Mouse (Mus musculus): ENCODE results near the gene Dcdc2b. TPM values are rescaled to one million over a fixed set of nuclear protein-coding genes. Genes with fewer than 3 reads are reported as not detected.

Gene Dcdc2b
- polyA plus RNA-seq, 1 experiment, result 12.6 TPM

DNA sequence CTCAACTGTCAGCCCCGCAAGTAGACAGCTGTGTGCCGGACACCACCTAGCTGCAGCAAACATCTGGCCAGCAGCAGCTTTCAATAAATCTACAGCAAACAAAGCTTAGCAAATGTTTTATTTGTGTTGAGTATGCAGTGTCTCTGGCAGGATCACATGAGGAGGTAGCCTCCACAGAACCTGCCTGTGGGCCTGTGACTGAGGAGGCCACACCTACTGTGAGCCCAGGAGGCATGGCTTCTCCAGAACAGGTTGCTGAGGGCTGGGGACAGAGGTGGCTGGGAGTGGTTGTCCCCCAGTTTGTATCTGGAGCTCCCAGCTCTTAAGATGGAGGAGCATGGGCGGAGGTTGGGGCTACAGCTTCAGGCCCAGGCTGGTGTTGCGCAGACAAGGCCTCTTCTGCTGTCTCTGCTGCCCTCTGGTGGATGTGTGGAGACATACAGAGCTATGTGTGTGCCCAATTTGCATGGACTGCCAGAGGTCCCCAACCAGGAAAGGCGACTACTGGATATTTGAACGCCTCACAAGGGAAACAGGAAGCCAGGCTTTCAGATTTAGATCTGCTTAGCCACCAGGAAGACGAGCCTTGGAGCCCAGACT lies 5.5 kb downstream of the Dcdc2b start:
- WGBS, result 36% methylated on average over 7 of the region's 7 CpGs
- TF ChIP-seq CTCF (IDR thresholded peaks at IDR 0.05; ENCODE audit: control insufficient read depth, insufficient read depth, low read length), result peak; percentile 98
- no peak for TF ChIP-seq POLR2A (IDR thresholded peaks at IDR 0.05; ENCODE audit: borderline replicate concordance, control insufficient read depth, low read depth, low read length)
- no peak overlapping the region for H3K4me3 ChIP-seq (replicated peaks; ENCODE audit: control insufficient read depth, low read depth, low read length)
- H3K27ac ChIP-seq (ENCODE audit: control insufficient read depth, insufficient read depth, low read depth, low read length, poor library complexity), result no peak overlapping the region
- no peaks in the 10 kb centered on the region for H3K4me1 ChIP-seq (ENCODE audit: control insufficient read depth, insufficient read depth, low read length)

DNA sequence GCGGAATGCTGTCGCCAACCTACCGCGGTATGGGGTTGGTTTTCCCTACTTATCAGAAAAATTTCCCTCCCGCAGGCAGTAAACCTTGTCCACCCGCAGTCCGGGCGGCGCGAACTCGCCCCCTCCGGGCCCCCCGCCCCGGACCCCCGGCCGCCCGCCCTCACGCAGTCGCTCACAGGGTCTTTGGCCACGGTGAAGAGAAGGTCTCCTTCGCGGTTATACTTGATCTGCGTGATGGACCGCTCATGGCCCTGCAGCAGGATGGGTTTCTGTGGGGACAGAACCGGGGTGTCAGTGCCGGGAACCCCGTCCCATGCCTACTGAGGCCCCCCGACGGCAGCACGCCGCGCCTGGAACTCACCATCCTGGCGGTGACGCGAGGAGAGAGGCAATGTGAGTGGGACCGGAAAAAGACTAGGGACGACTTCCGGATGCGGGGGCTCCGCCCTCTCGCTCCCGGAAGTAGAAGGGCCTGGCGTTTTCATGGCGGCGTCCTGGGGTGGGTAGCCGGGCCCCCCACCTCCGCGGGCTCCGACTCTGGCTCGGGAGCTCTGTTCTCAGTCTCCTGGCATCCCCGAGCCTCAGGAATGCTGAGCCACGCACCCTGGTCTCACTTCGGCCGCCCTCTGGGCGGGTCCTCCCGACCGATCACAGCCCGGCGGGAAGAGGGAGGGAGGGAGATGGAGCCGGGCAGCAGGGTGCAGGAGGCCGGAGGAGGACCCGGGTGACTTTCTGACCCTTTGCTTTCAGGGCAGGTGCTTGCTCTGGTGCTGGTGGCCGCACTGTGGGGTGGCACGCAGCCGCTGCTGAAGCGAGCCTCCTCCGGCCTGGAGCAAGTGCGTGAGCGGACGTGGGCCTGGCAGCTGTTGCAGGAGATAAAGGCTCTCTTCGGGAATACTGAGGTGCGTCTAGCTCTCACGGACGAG lies 13.6 kb downstream of the Dcdc2b start, which contains the start of the genes Eif3i and Tmem234:
TSS of gene Eif3i (minus strand) at position 416 of the 926 bp plus-strand sequence.
TSS of gene Tmem234 (plus strand) at position 436 of the 926 bp plus-strand sequence.
- TF ChIP-seq POLR2A (IDR thresholded peaks at IDR 0.05; ENCODE audit: borderline replicate concordance, control insufficient read depth, low read depth, low read length) (peak; percentile 74; the same call in 1 of the 2 replicates), CTCF (IDR thresholded peaks at IDR 0.05; ENCODE audit: control insufficient read depth, insufficient read depth, low read length) (no peak)
- under 1% methylated on average over 74 of the region's 74 CpGs for WGBS
- peaks cover 4% of the 10 kb centered on the region; the same call in 1 of the 2 replicates for H3K4me1 ChIP-seq (ENCODE audit: control insufficient read depth, insufficient read depth, low read length)
- peak within 1 kb of the TSS; percentile 87 for H3K4me3 ChIP-seq (replicated peaks; ENCODE audit: control insufficient read depth, low read depth, low read length)
- H3K27ac ChIP-seq (ENCODE audit: control insufficient read depth, insufficient read depth, low read depth, low read length, poor library complexity), result peak within 1 kb of the TSS; percentile 43

DNA sequence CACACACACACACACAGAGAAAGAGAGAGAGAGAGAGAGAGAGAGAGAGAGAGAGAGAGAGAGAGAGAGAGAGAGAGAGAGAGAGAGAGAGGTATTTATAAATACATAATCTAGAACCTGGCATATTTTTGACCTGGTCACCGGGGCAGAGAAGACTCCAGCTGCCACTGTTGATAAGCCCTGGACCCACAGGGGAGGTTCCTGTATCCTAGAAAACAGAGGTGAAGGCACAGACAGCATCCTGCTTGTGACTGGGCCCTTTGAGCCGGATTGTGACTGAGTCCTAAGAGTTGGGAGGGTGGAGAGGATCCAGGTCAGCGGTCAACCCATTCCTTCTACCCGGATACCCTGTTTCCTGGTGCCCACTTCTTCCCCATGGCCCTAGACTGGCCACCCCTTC lies 25.2 kb downstream of the Dcdc2b start:
- H3K27ac ChIP-seq (ENCODE audit: control insufficient read depth, insufficient read depth, low read depth, low read length, poor library complexity), result peak overlapping the region; percentile 5; the same call in 1 of the 2 replicates
- H3K4me3 ChIP-seq (replicated peaks; ENCODE audit: control insufficient read depth, low read depth, low read length), result no peak overlapping the region
- H3K4me1 ChIP-seq (ENCODE audit: control insufficient read depth, insufficient read depth, low read length), result peaks cover 2% of the 10 kb centered on the region; the same call in 1 of the 2 replicates
- TF ChIP-seq CTCF (IDR thresholded peaks at IDR 0.05; ENCODE audit: control insufficient read depth, insufficient read depth, low read length), result no peak
- no peak for TF ChIP-seq POLR2A (IDR thresholded peaks at IDR 0.05; ENCODE audit: borderline replicate concordance, control insufficient read depth, low read depth, low read length)
- WGBS, result 43% methylated on average over 4 of the region's 4 CpGs

DNA sequence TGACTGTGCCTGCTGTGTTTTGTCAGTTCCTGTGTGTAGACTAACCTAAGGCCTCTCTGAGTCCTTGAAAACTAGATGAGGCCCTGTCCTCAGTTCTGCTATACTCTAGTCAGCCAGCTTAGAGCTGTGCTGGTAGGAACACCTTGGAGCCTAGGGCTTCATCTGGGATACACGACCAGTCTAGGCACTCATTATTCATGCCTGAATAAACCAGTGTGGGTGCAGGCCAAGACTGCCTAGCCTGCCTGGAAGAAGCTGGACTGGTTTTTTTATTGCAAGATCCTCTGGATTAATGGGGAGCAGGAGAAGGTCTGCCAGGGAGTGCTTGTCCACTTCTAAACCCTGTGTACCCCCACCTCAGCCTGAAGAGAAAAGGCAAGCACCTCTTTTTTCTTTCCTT lies 27.1 kb downstream of the Dcdc2b start:
- peaks cover 2% of the 10 kb centered on the region; the same call in 1 of the 2 replicates for H3K4me1 ChIP-seq (ENCODE audit: control insufficient read depth, insufficient read depth, low read length)
- no peak overlapping the region for H3K27ac ChIP-seq (ENCODE audit: control insufficient read depth, insufficient read depth, low read depth, low read length, poor library complexity)
- no peak overlapping the region for H3K4me3 ChIP-seq (replicated peaks; ENCODE audit: control insufficient read depth, low read depth, low read length)
- TF ChIP-seq CTCF (IDR thresholded peaks at IDR 0.05; ENCODE audit: control insufficient read depth, insufficient read depth, low read length) (no peak), POLR2A (IDR thresholded peaks at IDR 0.05; ENCODE audit: borderline replicate concordance, control insufficient read depth, low read depth, low read length) (no peak)
- 76% methylated on average over 1 of the region's 1 CpGs for WGBS

DNA sequence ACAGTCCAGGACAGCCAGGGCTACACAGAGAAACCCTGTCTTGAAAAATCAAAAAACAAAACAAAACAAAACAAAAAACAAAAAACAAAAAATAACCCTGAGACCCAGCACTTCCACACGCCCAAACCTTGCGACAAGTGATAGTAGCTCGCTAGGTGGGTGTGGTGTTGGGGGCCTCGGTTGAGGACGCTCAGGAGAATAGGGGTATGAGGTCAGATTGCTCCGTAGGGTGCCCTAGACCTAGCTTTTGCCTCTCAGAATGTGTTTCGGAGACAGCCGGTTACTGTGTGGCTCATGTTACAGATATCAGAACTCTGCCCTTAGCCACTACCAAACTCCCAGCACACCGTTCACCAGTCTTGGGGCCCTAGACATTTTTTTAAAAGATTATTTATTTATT lies 28.3 kb downstream of the Dcdc2b start:
- TF ChIP-seq CTCF (IDR thresholded peaks at IDR 0.05; ENCODE audit: control insufficient read depth, insufficient read depth, low read length), result no peak
- TF ChIP-seq POLR2A (IDR thresholded peaks at IDR 0.05; ENCODE audit: borderline replicate concordance, control insufficient read depth, low read depth, low read length), result no peak
- Histone ChIP-seq H3K27ac (ENCODE audit: control insufficient read depth, insufficient read depth, low read depth, low read length, poor library complexity) (no peak overlapping the region), H3K4me1 (ENCODE audit: control insufficient read depth, insufficient read depth, low read length) (peaks cover 2% of the 10 kb centered on the region; the same call in 1 of the 2 replicates), H3K4me3 (replicated peaks; ENCODE audit: control insufficient read depth, low read depth, low read length) (no peak overlapping the region)
- WGBS, result 84% methylated on average over 9 of the region's 9 CpGs

DNA sequence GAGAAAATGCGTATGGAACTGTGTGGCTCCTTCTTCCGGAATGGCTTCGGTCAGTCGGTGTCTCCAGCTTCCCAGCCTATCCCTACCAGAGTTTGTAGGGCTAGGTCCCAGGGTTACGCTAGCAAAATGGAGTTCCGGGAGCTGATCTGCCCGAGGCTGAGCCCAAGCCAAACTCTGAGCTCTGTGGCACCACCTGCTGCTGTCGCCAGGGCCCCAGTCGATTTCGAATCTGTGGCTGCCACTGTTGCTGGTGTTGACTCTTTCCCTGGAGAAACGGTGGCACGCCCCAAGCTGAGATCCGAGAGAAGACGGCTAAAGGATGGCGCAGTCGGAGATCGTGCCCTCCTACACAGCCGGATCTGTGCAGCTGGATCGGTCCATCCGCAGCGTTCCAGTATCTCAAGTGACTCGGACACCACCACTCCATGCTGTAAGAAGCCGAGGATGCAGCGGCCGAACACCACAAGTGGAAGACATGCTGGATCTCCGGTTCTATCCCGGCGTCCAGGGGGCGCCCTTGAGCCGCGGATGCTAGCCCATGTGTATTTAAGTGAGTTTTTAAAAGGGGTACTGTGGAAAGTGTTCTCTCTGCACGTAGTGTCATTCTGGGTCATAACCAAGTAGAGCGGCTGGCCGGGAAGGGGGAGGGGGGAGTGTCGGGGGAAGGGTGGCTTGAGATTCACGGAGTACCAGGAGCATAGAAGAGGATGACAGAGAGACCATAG lies 29.0 kb downstream of the Dcdc2b start:
- Histone ChIP-seq H3K27ac (ENCODE audit: control insufficient read depth, insufficient read depth, low read depth, low read length, poor library complexity) (peak overlapping the region; percentile 76), H3K4me3 (replicated peaks; ENCODE audit: control insufficient read depth, low read depth, low read length) (peak overlapping the region; percentile 87), H3K4me1 (ENCODE audit: control insufficient read depth, insufficient read depth, low read length) (peaks cover 2% of the 10 kb centered on the region; the same call in 1 of the 2 replicates)
- TF ChIP-seq CTCF (IDR thresholded peaks at IDR 0.05; ENCODE audit: control insufficient read depth, insufficient read depth, low read length) (peak; percentile 76), POLR2A (IDR thresholded peaks at IDR 0.05; ENCODE audit: borderline replicate concordance, control insufficient read depth, low read depth, low read length) (peak; percentile 8; the same call in 1 of the 2 replicates)
- 1% methylated on average over 36 of the region's 36 CpGs for WGBS

DNA sequence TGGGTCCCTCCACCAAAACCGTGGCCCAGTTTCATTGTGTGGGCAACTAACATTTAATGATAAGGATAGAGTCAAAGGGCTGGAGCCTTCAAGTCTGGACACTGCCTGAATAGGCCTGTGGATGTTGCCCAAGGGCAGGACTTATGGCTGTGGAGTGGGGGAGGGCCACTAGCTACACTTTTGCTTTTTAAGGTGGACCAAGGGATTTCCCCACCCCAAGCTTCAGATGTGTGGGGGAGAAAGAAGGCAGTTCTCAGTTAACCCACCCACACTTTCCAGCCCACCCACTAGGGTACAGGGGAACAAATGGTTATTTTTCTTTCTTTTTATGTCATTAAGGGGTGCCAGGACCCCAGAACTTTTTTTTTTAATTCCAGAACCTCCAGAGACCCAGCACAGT lies 29.7 kb downstream of the Dcdc2b start:
- H3K4me3 ChIP-seq (replicated peaks; ENCODE audit: control insufficient read depth, low read depth, low read length), result no peak overlapping the region
- peak overlapping the region; percentile 32 for H3K27ac ChIP-seq (ENCODE audit: control insufficient read depth, insufficient read depth, low read depth, low read length, poor library complexity)
- H3K4me1 ChIP-seq (ENCODE audit: control insufficient read depth, insufficient read depth, low read length), result peaks cover 2% of the 10 kb centered on the region; the same call in 1 of the 2 replicates
- TF ChIP-seq POLR2A (IDR thresholded peaks at IDR 0.05; ENCODE audit: borderline replicate concordance, control insufficient read depth, low read depth, low read length) (no peak), CTCF (IDR thresholded peaks at IDR 0.05; ENCODE audit: control insufficient read depth, insufficient read depth, low read length) (no peak)
- 71% methylated on average over 1 of the region's 1 CpGs for WGBS
